Mouse (Mus musculus): ENCODE results near the gene Pelo. TPM values are rescaled to one million over a fixed set of nuclear protein-coding genes. Genes with fewer than 3 reads are reported as not detected.

Pelo gene
- total RNA-seq (2021), result 10 to 100 TPM; 16.3 to 18.5 TPM
- long read RNA-seq, experiment 1, transcript Pelo-201 (2 exons, 1,600 nt), result major isoform, 11 of 11 reads
- long read RNA-seq, experiment 1, partial matches to known transcripts, result 0 of 11 reads
- long read RNA-seq, experiment 1, other reads (novel, unspliced or antisense), result 0 of 11 reads
- long read RNA-seq, experiment 2, partial matches to known transcripts, result 0 of 2 reads
- long read RNA-seq, experiment 2, other reads (novel, unspliced or antisense), result 0 of 2 reads

GRCm38 (mm10) chr13:115090069-115090976, at the start of gene Pelo:
Gene Pelo (minus strand): TSS chr13:115090186.
- peak; percentile 96 to 98 for DNase-seq

- no peak for DNase-seq
Observed at GRCm38 (mm10) chr13:115138513-115138912, 48.5 kb upstream of the Pelo start.

GRCm38 (mm10) chr13:115136761-115137160, 46.8 kb upstream of the Pelo start:
- DNase-seq, result no peak

GRCm38 (mm10) chr13:115132435-115132834, 42.4 kb upstream of the Pelo start:
- peak in 1 of 2 experiments; percentile 18 for DNase-seq

GRCm38 (mm10) chr13:115131381-115131780, 41.4 kb upstream of the Pelo start:
- no peak for DNase-seq

- no peak for DNase-seq
Observed at GRCm38 (mm10) chr13:115130035-115130434, 40.0 kb upstream of the Pelo start.

GRCm38 (mm10) chr13:115127826-115128225, 37.8 kb upstream of the Pelo start:
- no peak for DNase-seq

- DNase-seq, result no peak
Observed at GRCm38 (mm10) chr13:115126534-115126933, 36.5 kb upstream of the Pelo start.

GRCm38 (mm10) chr13:115125130-115125529, 35.1 kb upstream of the Pelo start:
- peak in 1 of 2 experiments; percentile 63 for DNase-seq

- DNase-seq, result no peak
Observed at GRCm38 (mm10) chr13:115124521-115124920, 34.5 kb upstream of the Pelo start.

GRCm38 (mm10) chr13:115118756-115119155, 28.8 kb upstream of the Pelo start:
- DNase-seq, result peak in 1 of 2 experiments; percentile 67

- no peak for DNase-seq
Observed at GRCm38 (mm10) chr13:115118195-115118594, 28.2 kb upstream of the Pelo start.

- no peak for DNase-seq
Observed at GRCm38 (mm10) chr13:115116930-115117621, 27.1 kb upstream of the Pelo start.

GRCm38 (mm10) chr13:115109628-115110027, 19.6 kb upstream of the Pelo start:
- DNase-seq, result no peak

- DNase-seq, result no peak
Observed at GRCm38 (mm10) chr13:115107436-115107835, 17.4 kb upstream of the Pelo start.

GRCm38 (mm10) chr13:115106183-115106582, 16.2 kb upstream of the Pelo start:
- peak; percentile 48 to 79 for DNase-seq

- DNase-seq, result no peak
Observed at GRCm38 (mm10) chr13:115102754-115103153, 12.8 kb upstream of the Pelo start.

- peak; percentile 90 to 92 for DNase-seq
Observed at GRCm38 (mm10) chr13:115101355-115102191, 11.6 kb upstream of the Pelo start, which contains the start of the genes Gm49395 and Itga1. Gene Gm49395 (minus strand): TSS chr13:115101921. Gene Itga1 (minus strand): TSS chr13:115101964.

GRCm38 (mm10) chr13:115100381-115101177, 10.6 kb upstream of the Pelo start:
- no peak for DNase-seq

- DNase-seq, result no peak
Observed at GRCm38 (mm10) chr13:115099381-115099780, 9.4 kb upstream of the Pelo start.

GRCm38 (mm10) chr13:115098227-115098626, 8.2 kb upstream of the Pelo start:
- DNase-seq, result no peak
